Mouse (Mus musculus) adrenal gland, postnatal 25 days (tissue): ENCODE data around the gene Foxred2. TPM values are rescaled to one million over a fixed set of nuclear protein-coding genes. Genes with fewer than 3 reads are reported as not detected.

Experiments used
- DNase-seq: peaks from one replicate; pipeline ENCODE4 v3.0.0; 2021; ENCODE audit warnings: mixed read lengths
- total RNA-seq: library from RNA; stranded (reverse); gene quantifications from 2 replicates; pipeline ENCODE4 v1.2.3, GENCODE M21; 2021

Gene Foxred2
- total RNA-seq, 1 experiment from 2014 or later: 4.2 TPM

- no peak for DNase-seq
Observed at GRCm38 (mm10) chr15:77915287-77915686, 41.2 kb downstream of the Foxred2 start.

GRCm38 (mm10) chr15:77914507-77914906 lies 42.0 kb downstream of the Foxred2 start:
- DNase-seq: no peak

DNA sequence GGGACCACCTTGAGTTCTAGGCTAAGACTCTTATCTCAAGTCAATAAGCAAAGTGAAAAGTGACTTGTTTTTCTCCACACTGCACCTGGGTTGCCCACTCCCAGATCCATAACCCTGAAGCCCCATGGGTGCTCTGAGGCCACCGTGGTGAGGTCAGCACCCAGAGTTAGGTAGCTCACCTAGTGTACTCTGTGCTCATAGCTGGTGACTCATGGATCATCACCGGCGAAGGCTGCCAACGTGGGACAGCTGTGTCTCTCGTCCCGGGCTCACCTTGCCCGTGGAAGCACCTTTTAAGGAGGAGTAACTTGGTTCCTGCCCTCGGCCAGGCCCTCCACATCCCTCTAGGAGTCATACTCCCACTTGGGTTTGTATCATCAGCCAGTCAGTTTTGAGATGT lies 43.5 kb downstream of the Foxred2 start:
- peak; percentile 37 for DNase-seq

DNA sequence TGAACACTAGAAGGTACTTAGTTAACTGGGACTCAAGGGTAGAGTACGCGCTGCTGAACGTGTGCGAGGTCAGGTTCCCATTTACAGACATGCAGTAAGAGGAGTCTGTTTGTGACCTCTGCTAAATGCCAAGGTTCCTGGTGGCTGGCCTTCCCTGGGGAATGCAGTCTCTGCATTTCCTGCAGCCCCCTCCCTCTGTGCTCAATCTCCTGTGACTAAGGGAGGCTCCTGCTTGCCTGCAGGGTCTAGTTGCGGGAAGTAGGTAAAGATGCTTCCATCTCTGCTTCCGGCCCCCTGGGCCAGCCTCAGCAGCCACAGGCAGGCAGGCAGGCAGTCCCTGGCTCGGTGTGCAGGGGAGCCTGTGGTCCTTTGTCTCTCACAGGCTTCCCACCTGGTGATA lies 43.9 kb downstream of the Foxred2 start:
- no peak for DNase-seq

- DNase-seq: no peak
Observed at GRCm38 (mm10) chr15:77912048-77912447, 44.5 kb downstream of the Foxred2 start.

DNA sequence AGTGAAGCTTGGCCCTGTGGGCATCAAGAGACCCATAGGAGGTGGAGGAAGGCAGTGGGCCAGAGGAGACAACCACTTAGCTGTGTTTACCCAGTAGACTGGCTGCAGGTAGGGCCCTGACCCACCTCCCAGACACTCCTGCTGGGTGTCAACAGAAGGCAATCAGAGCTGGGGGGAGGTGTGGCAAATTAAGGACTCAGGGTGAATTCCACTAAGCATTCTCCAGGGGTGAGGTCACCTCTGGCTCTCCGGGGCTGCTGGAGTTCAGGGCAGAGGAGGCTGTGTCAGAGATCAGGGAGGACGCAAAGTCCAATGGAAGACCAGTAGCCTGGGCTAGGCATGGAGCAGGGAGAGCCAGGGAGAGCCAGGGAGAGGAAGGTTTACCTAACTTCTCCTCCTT lies 45.5 kb downstream of the Foxred2 start:
- DNase-seq: no peak

- no peak for DNase-seq
Observed at GRCm38 (mm10) chr15:77907646-77908518, 48.6 kb downstream of the Foxred2 start.

DNA sequence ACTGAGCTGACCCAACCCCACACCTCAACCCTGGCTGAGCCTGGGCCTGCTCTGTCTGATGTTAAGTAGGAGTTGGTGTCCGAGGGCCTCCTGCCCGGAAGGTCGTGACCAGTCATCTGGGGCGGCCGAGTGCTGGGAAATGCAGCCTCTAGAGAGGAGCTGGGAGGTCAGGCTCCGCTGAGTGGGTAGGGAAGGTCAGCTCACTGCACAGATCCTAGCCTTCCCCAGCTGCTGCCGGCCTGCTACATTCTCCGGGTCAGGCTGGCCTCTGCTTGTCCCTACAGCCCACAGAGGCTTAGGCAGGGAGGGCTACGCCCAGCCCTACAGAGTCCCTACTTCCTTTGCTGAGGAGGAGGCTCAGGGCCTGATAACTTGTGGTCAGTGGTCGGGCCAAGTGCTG lies 50.0 kb downstream of the Foxred2 start:
- DNase-seq: no peak

- no peak for DNase-seq
Observed at GRCm38 (mm10) chr15:77906081-77906480, 50.4 kb downstream of the Foxred2 start.

- peak; percentile 76 for DNase-seq
Observed at GRCm38 (mm10) chr15:77905275-77905970, 51.1 kb downstream of the Foxred2 start.

DNA sequence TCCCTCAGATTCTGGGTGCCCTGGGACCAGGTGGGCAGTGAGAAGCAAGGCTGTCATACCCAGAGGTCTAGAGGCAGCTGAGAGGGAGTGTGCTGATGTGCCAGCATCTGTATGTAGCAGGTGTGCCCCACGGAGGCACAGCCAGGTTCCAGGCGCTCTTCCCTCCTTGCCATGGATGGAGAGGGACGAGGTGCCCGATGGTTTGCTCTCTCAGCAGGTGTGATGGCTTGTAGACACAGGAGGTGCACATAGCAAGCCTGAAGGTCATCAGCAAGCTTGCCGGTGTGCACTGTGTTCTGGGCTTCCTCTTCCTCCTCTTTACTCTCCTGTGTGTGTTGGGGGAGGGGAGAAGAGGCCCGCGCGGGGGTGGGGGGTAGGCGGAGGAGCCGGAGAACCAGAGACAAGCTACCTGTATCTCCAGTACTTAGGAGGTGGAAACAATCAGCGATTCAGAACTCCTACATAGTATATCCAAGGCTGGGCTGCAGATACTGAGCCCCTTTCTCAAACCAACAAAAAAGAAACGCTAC lies 52.1 kb downstream of the Foxred2 start:
- no peak for DNase-seq

DNA sequence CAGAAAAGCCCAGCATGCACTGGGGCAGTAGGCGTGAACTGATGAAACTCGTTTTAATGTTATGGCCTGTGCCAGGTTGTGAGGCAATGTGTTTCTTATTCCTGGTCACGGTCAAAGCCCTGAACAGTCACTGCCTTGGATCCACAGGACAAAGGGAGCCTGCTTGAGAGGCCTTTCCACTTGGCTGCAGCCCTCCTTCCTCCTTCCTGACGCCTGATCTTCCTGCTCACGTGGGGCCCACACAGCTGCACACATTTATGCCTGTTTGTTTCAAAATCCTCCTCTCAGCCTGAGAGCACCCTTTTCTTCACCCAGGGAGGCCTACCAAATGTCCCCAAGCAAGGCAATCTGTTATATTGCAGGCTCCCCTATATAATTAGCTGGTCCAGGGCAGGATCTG lies 53.3 kb downstream of the Foxred2 start:
- no peak for DNase-seq

DNA sequence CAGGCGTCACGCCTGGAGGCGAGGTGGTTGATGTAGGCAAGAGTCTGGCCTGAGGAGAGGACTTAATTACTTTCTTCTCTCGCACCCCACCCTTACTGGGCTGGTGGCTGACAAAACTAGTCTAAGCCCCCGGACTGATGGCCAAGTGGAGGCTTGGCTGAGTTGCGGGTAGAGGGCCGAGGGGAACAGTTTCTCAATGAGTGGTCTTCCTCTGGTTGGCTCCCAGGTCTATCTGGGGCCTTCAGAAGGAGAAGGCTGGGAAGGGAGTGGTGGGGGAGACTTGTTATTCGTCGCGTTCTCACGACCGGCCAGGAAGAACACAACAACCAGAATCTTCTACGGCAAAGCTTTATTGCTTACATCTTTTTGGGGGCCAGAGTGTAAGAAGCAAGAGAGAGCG lies 61.6 kb downstream of the Foxred2 start:
- DNase-seq: peak; percentile 0

- DNase-seq: peak; percentile 0
Observed at GRCm38 (mm10) chr15:77893292-77893691, 63.2 kb downstream of the Foxred2 start.

GRCm38 (mm10) chr15:77892420-77892819 lies 64.1 kb downstream of the Foxred2 start:
- peak; percentile 0 for DNase-seq

DNA sequence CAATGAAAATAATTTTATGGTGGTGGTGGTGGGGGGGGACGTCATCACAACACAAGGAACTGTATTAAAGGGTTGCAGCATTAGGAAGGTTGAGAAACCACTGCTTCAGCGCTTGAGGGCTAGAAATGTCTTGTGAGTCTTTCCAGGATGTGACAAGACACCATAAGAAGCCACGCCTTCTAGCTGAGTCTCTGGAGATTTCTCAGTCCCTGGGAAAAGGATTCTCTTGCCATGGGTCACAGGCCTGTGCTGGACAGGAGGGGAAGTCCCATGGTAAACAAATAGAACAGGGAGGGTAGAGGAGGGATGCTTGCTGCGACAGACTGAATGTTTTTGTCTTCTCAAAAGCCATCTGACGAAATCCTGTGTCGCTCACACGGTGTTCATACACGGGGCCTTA lies 64.8 kb downstream of the Foxred2 start:
- no peak for DNase-seq

Other genes with a start within 250 kb of the Foxred2 start
- 0.76 and 1.2 TPM in 2 replicates for gene Apol9b, start 227.7 kb downstream of the Foxred2 start, total RNA-seq
- gene Apol8, start 199.7 kb downstream of the Foxred2 start, total RNA-seq: not detected in 2 replicates
- 325 and 352 TPM in 2 replicates for gene Myh9, start 114.5 kb downstream of the Foxred2 start, total RNA-seq
- gene Txn2, start 27.7 kb downstream of the Foxred2 start, total RNA-seq: 483 and 599 TPM in 2 replicates
- 140 and 156 TPM in 2 replicates for gene Eif3d, start 14.1 kb upstream of the Foxred2 start, total RNA-seq
- gene Cacng2, start 163.3 kb upstream of the Foxred2 start, total RNA-seq: 0.36 and 0.43 TPM in 2 replicates
- 17.7 and 20.3 TPM in 2 replicates for gene Ift27, start 217.4 kb upstream of the Foxred2 start, total RNA-seq
- not detected in 2 replicates for gene Pvalb, start 249.7 kb upstream of the Foxred2 start, total RNA-seq